ENCODE assay signal across 8 mouse cellular contexts in genomic region chr7:39588037-39588436, GRCm38 (mm10).
DNase-seq lines count a peak whose midpoint lies in the region; ATAC-seq and TF ChIP-seq lines count a peak whose summit lies in the region.

No protein-coding gene starts in this region.

- H3K4me2 ChIP-seq in kidney, postnatal 0 days (ENCODE audit: low read length): peak overlapping the region; percentile 62
- peak overlapping the region; percentile 58; the same call in 1 of the 2 replicates for H3K4me2 ChIP-seq in forebrain, embryonic 11.5 days (ENCODE audit: low read depth, low read length, severe bottlenecking)
- H3K4me2 ChIP-seq in neural tube, embryonic 13.5 days: peak overlapping the region; percentile 56

- H3K9me3 ChIP-seq in kidney, postnatal 0 days (replicated peaks; ENCODE audit: low read length): no peaks in the 10 kb centered on the region
- H3K9me3 ChIP-seq in forebrain, embryonic 11.5 days (ENCODE audit: control insufficient read depth, low read length): no peaks in the 10 kb centered on the region
- H3K9me3 ChIP-seq in limb, embryonic 10.5 days (replicated peaks): no peaks in the 10 kb centered on the region
- H3K9me3 ChIP-seq in neural tube, embryonic 13.5 days: no peaks in the 10 kb centered on the region

- H3K27me3 ChIP-seq in kidney, postnatal 0 days (ENCODE audit: insufficient read depth, low read length): no peaks in the 10 kb centered on the region
- H3K27me3 ChIP-seq in forebrain, embryonic 11.5 days (ENCODE audit: control insufficient read depth, insufficient read depth, low read length): no peaks in the 10 kb centered on the region
- H3K27me3 ChIP-seq in limb, embryonic 10.5 days (ENCODE audit: low read depth, poor library complexity, severe bottlenecking): no peaks in the 10 kb centered on the region
- no peaks in the 10 kb centered on the region for H3K27me3 ChIP-seq in neural tube, embryonic 13.5 days

- no peaks in the 10 kb centered on the region for H3K36me3 ChIP-seq in kidney, postnatal 0 days (ENCODE audit: insufficient read depth, low read length)
- no peaks in the 10 kb centered on the region for H3K36me3 ChIP-seq in forebrain, embryonic 11.5 days (ENCODE audit: control insufficient read depth, insufficient read depth, low read length)
- H3K36me3 ChIP-seq in limb, embryonic 10.5 days: no peaks in the 10 kb centered on the region
- no peaks in the 10 kb centered on the region for H3K36me3 ChIP-seq in neural tube, embryonic 13.5 days

- TF ChIP-seq CTCF in kidney, postnatal 0 days (IDR thresholded peaks at IDR 0.05; ENCODE audit: low read depth): no peak

- no peak for DNase-seq in kidney, postnatal 0 days (ENCODE audit: low spot score)
- DNase-seq in kidney, postnatal 25 days: no peak
- no peak for DNase-seq in forebrain, embryonic 11.5 days (ENCODE audit: low spot score)
- no peak for DNase-seq in limb, embryonic 10.5 days (ENCODE audit: low spot score)
- no peak for DNase-seq in MN1 (ENCODE audit: low spot score)
- no peak for DNase-seq in thymus, postnatal 10 days (ENCODE audit: low spot score in 2 of 2)
- DNase-seq in gastrocnemius, postnatal 25 days: no peak

- H3K4me1 ChIP-seq in kidney, postnatal 0 days (replicated peaks; ENCODE audit: insufficient read depth, low read length): no peaks in the 10 kb centered on the region
- H3K4me1 ChIP-seq in forebrain, embryonic 11.5 days (replicated peaks; ENCODE audit: control insufficient read depth, insufficient read depth, low read length): no peaks in the 10 kb centered on the region
- no peaks in the 10 kb centered on the region for H3K4me1 ChIP-seq in limb, embryonic 10.5 days
- H3K4me1 ChIP-seq in neural tube, embryonic 13.5 days (replicated peaks): 0 out of 2 replicates have a peak, but pooled peaks cover 2% of the 10 kb centered on the region

- H3K9ac ChIP-seq in kidney, postnatal 0 days (ENCODE audit: low read depth, low read length): no peak overlapping the region
- no peak overlapping the region for H3K9ac ChIP-seq in forebrain, embryonic 11.5 days (ENCODE audit: low read length)
- H3K9ac ChIP-seq in neural tube, embryonic 13.5 days: peak overlapping the region; percentile 76

- H3K4me3 ChIP-seq in kidney, postnatal 0 days (replicated peaks; ENCODE audit: low read depth, low read length): peak overlapping the region; percentile 40; the same call in 1 of the 2 replicates
- peak overlapping the region; percentile 37; the same call in 1 of the 2 replicates for H3K4me3 ChIP-seq in forebrain, embryonic 11.5 days (ENCODE audit: low read depth, low read length)
- peak overlapping the region; percentile 52 for H3K4me3 ChIP-seq in limb, embryonic 10.5 days
- H3K4me3 ChIP-seq in neural tube, embryonic 13.5 days: peak overlapping the region; percentile 45

- ATAC-seq in kidney, postnatal 0 days (replicated peaks; ENCODE audit: low FRiP score, low read depth): no peak
- peak; percentile 25; the same call in 1 of the 2 replicates for ATAC-seq in forebrain, embryonic 11.5 days (replicated peaks; ENCODE audit: low FRiP score)
- peak; percentile 6 for ATAC-seq in neural tube, embryonic 13.5 days (ENCODE audit: low read depth)

- H3K27ac ChIP-seq in kidney, postnatal 0 days: no peak overlapping the region
- H3K27ac ChIP-seq in forebrain, embryonic 11.5 days (ENCODE audit: low read depth, low read length): no peak overlapping the region
- no peak overlapping the region for H3K27ac ChIP-seq in limb, embryonic 10.5 days
- peak overlapping the region; percentile 76; the same call in 1 of the 2 replicates for H3K27ac ChIP-seq in neural tube, embryonic 13.5 days (replicated peaks)

- WGBS in kidney, postnatal 0 days: 90% methylated on average over 1 of the region's 1 CpGs
- 85% methylated on average over 1 of the region's 1 CpGs for WGBS in forebrain, embryonic 11.5 days
- WGBS in limb, embryonic 10.5 days: 88% methylated on average over 1 of the region's 1 CpGs
- 85% methylated on average over 1 of the region's 1 CpGs for WGBS in neural tube, embryonic 13.5 days
